Mouse (Mus musculus): ENCODE results near the gene Shc1. TPM values are rescaled to one million over a fixed set of nuclear protein-coding genes. Genes with fewer than 3 reads are reported as not detected.

Shc1 gene
- total and polyA plus RNA-seq, 3 experiments = 49.2 to 79.8 TPM; not detected in 1

- Histone ChIP-seq H3K79me2 (ENCODE audit: control insufficient read depth, insufficient read depth, low read length, poor library complexity) (no peaks in the 10 kb centered on the region), H3K9me3 (replicated peaks; ENCODE audit: insufficient read depth, low read length) (no peaks in the 10 kb centered on the region), H3K9ac (ENCODE audit: control insufficient read depth, low read depth, low read length, poor library complexity, severe bottlenecking) (no peak overlapping the region), H3K4me1 (ENCODE audit: control insufficient read depth in 1 of 2, insufficient read depth in 2 of 2, low read length in 2 of 2) (no peaks in the 10 kb centered on the region), H3K36me3 (ENCODE audit: control insufficient read depth in 1 of 2, insufficient read depth in 2 of 2, low read length in 2 of 2) (no peaks in the 10 kb centered on the region), H3K27ac (ENCODE audit: control insufficient read depth, low read depth, low read length) (no peak overlapping the region), H3K27me3 (ENCODE audit: control insufficient read depth in 1 of 2, insufficient read depth in 2 of 2, low read length in 2 of 2) (no peaks in the 10 kb centered on the region), H3K4me3 (ENCODE audit: control insufficient read depth in 1 of 2, insufficient read depth in 1 of 2, low read depth in 2 of 2, low read length in 2 of 2) (no peak overlapping the region)
- TF ChIP-seq EP300 (IDR thresholded peaks at IDR 0.05; ENCODE audit: low read depth in 1 of 2, low read length in 2 of 2) = no peak
- TF ChIP-seq ZKSCAN1 (IDR thresholded peaks at IDR 0.05; ENCODE audit: low read depth, low read length) = no peak
- TF ChIP-seq CTCF (IDR thresholded peaks at IDR 0.05 in 2 of 3, conservative IDR thresholded peaks at IDR 0.05 in 1 of 3; ENCODE audit: control insufficient read depth in 1 of 3, insufficient read depth in 1 of 3, low read depth in 2 of 3, low read length in 3 of 3, poor library complexity in 1 of 3, severe bottlenecking in 1 of 3) = no peak
- no peak for TF ChIP-seq UBTF (IDR thresholded peaks at IDR 0.05; ENCODE audit: borderline replicate concordance, insufficient read depth, low read depth, low read length)
- no peak for TF ChIP-seq RCOR1 (IDR thresholded peaks at IDR 0.05; ENCODE audit: low read depth, low read length)
- TF ChIP-seq MAX (IDR thresholded peaks at IDR 0.05; ENCODE audit: low read length) = no peak
- TF ChIP-seq POLR2AphosphoS2 (IDR thresholded peaks at IDR 0.05; ENCODE audit: low read length) = no peak
- no peak for TF ChIP-seq MAFK (IDR thresholded peaks at IDR 0.05; ENCODE audit: borderline replicate concordance, low read depth, low read length)
- TF ChIP-seq ELF1 (IDR thresholded peaks at IDR 0.05; ENCODE audit: low read depth, low read length) = no peak
- no peak for TF ChIP-seq MXI1 (IDR thresholded peaks at IDR 0.05; ENCODE audit: low read depth, low read length)
- TF ChIP-seq MEF2A (IDR thresholded peaks at IDR 0.05; ENCODE audit: extremely low read depth, insufficient replicate concordance, low read depth, low read length, poor library complexity, severe bottlenecking) = no peak
- TF ChIP-seq USF2 (IDR thresholded peaks at IDR 0.05; ENCODE audit: borderline replicate concordance in 1 of 2, insufficient read depth in 1 of 2, low read depth in 1 of 2, low read length in 2 of 2) = no peak
- TF ChIP-seq POLR2A (IDR thresholded peaks at IDR 0.05; ENCODE audit: control insufficient read depth in 1 of 2, insufficient read depth in 1 of 2, low read depth in 1 of 2, low read length in 2 of 2, poor library complexity in 1 of 2) = no peak
- TF ChIP-seq GABPA (IDR thresholded peaks at IDR 0.05; ENCODE audit: low read depth, low read length) = no peak
- no peak for TF ChIP-seq NRF1 (IDR thresholded peaks at IDR 0.05; ENCODE audit: insufficient read depth, low read depth, low read length, poor library complexity, severe bottlenecking)
- no peak for TF ChIP-seq MAZ (IDR thresholded peaks at IDR 0.05; ENCODE audit: low read depth, low read length)
- no peak for TF ChIP-seq NELFE (IDR thresholded peaks at IDR 0.05; ENCODE audit: low read depth, low read length)
- TF ChIP-seq MYC (IDR thresholded peaks at IDR 0.05; ENCODE audit: low read depth, low read length) = no peak
- DNase-seq (ENCODE audit: low read depth, low spot score) = no peak
These were observed 60.8 kb downstream of the Shc1 start for GRCm38 (mm10) chr3:89479055-89479454.

Other genes starting within 250 kb of the Shc1 start
- gene Scamp3, start 241.0 kb upstream of the Shc1 start, total RNA-seq (2012; rRNA removed) = 78.1 and 101 TPM in 2 replicates
- gene Scamp3, start 241.0 kb upstream of the Shc1 start, polyA plus RNA-seq (2012; ENCODE audit: insufficient read depth in 1 of 2, insufficient read length in 2 of 2, low read depth in 1 of 2, low replicate concordance in 2 of 2, missing spikeins in 1 of 2) = 100 to 1,000 TPM in 1 of 2 experiments, not detected in 1; 287 TPM
- gene Fam189b, start 235.3 kb upstream of the Shc1 start, total RNA-seq (2012; rRNA removed) = 6.2 and 7.0 TPM in 2 replicates
- 10 to 100 TPM in 1 of 2 experiments, not detected in 1; 35.3 TPM for gene Fam189b, start 235.3 kb upstream of the Shc1 start, polyA plus RNA-seq (2012; ENCODE audit: insufficient read depth in 1 of 2, insufficient read length in 2 of 2, low read depth in 1 of 2, low replicate concordance in 2 of 2, missing spikeins in 1 of 2)
- gene Gba, start 215.5 kb upstream of the Shc1 start, total RNA-seq (2012; rRNA removed) = 42.8 and 49.1 TPM in 2 replicates
- 10 to 100 TPM in 1 of 2 experiments, not detected in 1; 55.0 TPM for gene Gba, start 215.5 kb upstream of the Shc1 start, polyA plus RNA-seq (2012; ENCODE audit: insufficient read depth in 1 of 2, insufficient read length in 2 of 2, low read depth in 1 of 2, low replicate concordance in 2 of 2, missing spikeins in 1 of 2)
- gene Thbs3, start 203.3 kb upstream of the Shc1 start, total RNA-seq (2012; rRNA removed) = 1.8 and 3.4 TPM in 2 replicates
- 1 to 10 TPM in 1 of 2 experiments, not detected in 1; 4.9 TPM for gene Thbs3, start 203.3 kb upstream of the Shc1 start, polyA plus RNA-seq (2012; ENCODE audit: insufficient read depth in 1 of 2, insufficient read length in 2 of 2, low read depth in 1 of 2, low replicate concordance in 2 of 2, missing spikeins in 1 of 2)
- gene Mtx1, start 191.4 kb upstream of the Shc1 start, total RNA-seq (2012; rRNA removed) = 312 and 314 TPM in 2 replicates
- gene Mtx1, start 191.4 kb upstream of the Shc1 start, polyA plus RNA-seq (2012; ENCODE audit: insufficient read depth in 1 of 2, insufficient read length in 2 of 2, low read depth in 1 of 2, low replicate concordance in 2 of 2, missing spikeins in 1 of 2) = 100 to 1,000 TPM in 1 of 2 experiments, not detected in 1; 369 TPM
- gene Muc1, start 189.4 kb upstream of the Shc1 start, total RNA-seq (2012; rRNA removed) = 0.04 and 0.13 TPM in 2 replicates
- gene Muc1, start 189.4 kb upstream of the Shc1 start, polyA plus RNA-seq (2012; ENCODE audit: insufficient read depth in 1 of 2, insufficient read length in 2 of 2, low read depth in 1 of 2, low replicate concordance in 2 of 2, missing spikeins in 1 of 2) = 1 to 10 TPM in 1 of 2 experiments, not detected in 1; 1.1 TPM
- 171 and 180 TPM in 2 replicates for gene Krtcap2, start 172.5 kb upstream of the Shc1 start, total RNA-seq (2012; rRNA removed)
- 100 to 1,000 TPM in 1 of 2 experiments, not detected in 1; 497 TPM for gene Krtcap2, start 172.5 kb upstream of the Shc1 start, polyA plus RNA-seq (2012; ENCODE audit: insufficient read depth in 1 of 2, insufficient read length in 2 of 2, low read depth in 1 of 2, low replicate concordance in 2 of 2, missing spikeins in 1 of 2)
- gene Trim46, start 172.1 kb upstream of the Shc1 start, total RNA-seq (2012; rRNA removed) = 2.4 and 3.3 TPM in 2 replicates
- 1 to 10 TPM in 1 of 2 experiments, not detected in 1; 7.7 TPM for gene Trim46, start 172.1 kb upstream of the Shc1 start, polyA plus RNA-seq (2012; ENCODE audit: insufficient read depth in 1 of 2, insufficient read length in 2 of 2, low read depth in 1 of 2, low replicate concordance in 2 of 2, missing spikeins in 1 of 2)
- gene Dpm3, start 159.1 kb upstream of the Shc1 start, total RNA-seq (2012; rRNA removed) = 246 and 271 TPM in 2 replicates
- 100 to 1,000 TPM in 1 of 2 experiments, not detected in 1; 237 TPM for gene Dpm3, start 159.1 kb upstream of the Shc1 start, polyA plus RNA-seq (2012; ENCODE audit: insufficient read depth in 1 of 2, insufficient read length in 2 of 2, low read depth in 1 of 2, low replicate concordance in 2 of 2, missing spikeins in 1 of 2)
- gene Slc50a1, start 147.9 kb upstream of the Shc1 start, total RNA-seq (2012; rRNA removed) = 17.2 and 22.5 TPM in 2 replicates
- 10 to 100 TPM in 1 of 2 experiments, not detected in 1; 45.9 TPM for gene Slc50a1, start 147.9 kb upstream of the Shc1 start, polyA plus RNA-seq (2012; ENCODE audit: insufficient read depth in 1 of 2, insufficient read length in 2 of 2, low read depth in 1 of 2, low replicate concordance in 2 of 2, missing spikeins in 1 of 2)
- not detected in 2 replicates for gene Efna1, start 137.3 kb upstream of the Shc1 start, total RNA-seq (2012; rRNA removed)
- gene Efna1, start 137.3 kb upstream of the Shc1 start, polyA plus RNA-seq (2012; ENCODE audit: insufficient read depth in 1 of 2, insufficient read length in 2 of 2, low read depth in 1 of 2, low replicate concordance in 2 of 2, missing spikeins in 1 of 2) = not detected
- 0.54 and 0.78 TPM in 2 replicates for gene Efna3, start 95.5 kb upstream of the Shc1 start, total RNA-seq (2012; rRNA removed)
- 1 to 10 TPM in 1 of 2 experiments, not detected in 1; 1.2 TPM for gene Efna3, start 95.5 kb upstream of the Shc1 start, polyA plus RNA-seq (2012; ENCODE audit: insufficient read depth in 1 of 2, insufficient read length in 2 of 2, low read depth in 1 of 2, low replicate concordance in 2 of 2, missing spikeins in 1 of 2)
- 1.4 and 1.9 TPM in 2 replicates for gene Efna4, start 80.4 kb upstream of the Shc1 start, total RNA-seq (2012; rRNA removed)
- gene Efna4, start 80.4 kb upstream of the Shc1 start, polyA plus RNA-seq (2012; ENCODE audit: insufficient read depth in 1 of 2, insufficient read length in 2 of 2, low read depth in 1 of 2, low replicate concordance in 2 of 2, missing spikeins in 1 of 2) = 1 to 10 TPM in 1 of 2 experiments, not detected in 1; 4.5 TPM
- gene Adam15, start 68.4 kb upstream of the Shc1 start, total RNA-seq (2012; rRNA removed) = 15.3 and 16.9 TPM in 2 replicates
- 10 to 100 TPM in 1 of 2 experiments, not detected in 1; 43.2 TPM for gene Adam15, start 68.4 kb upstream of the Shc1 start, polyA plus RNA-seq (2012; ENCODE audit: insufficient read depth in 1 of 2, insufficient read length in 2 of 2, low read depth in 1 of 2, low replicate concordance in 2 of 2, missing spikeins in 1 of 2)
- gene Dcst2, start 56.5 kb upstream of the Shc1 start, total RNA-seq (2012; rRNA removed) = not detected in 2 replicates
- under 1 TPM in 1 of 2 experiments, not detected in 1; 0.06 TPM for gene Dcst2, start 56.5 kb upstream of the Shc1 start, polyA plus RNA-seq (2012; ENCODE audit: insufficient read depth in 1 of 2, insufficient read length in 2 of 2, low read depth in 1 of 2, low replicate concordance in 2 of 2, missing spikeins in 1 of 2)
- gene Dcst1, start 53.2 kb upstream of the Shc1 start, total RNA-seq (2012; rRNA removed) = 0.08 TPM in 1 of 2 replicates, not detected in the other
- under 1 TPM in 1 of 2 experiments, not detected in 1; 0.29 TPM for gene Dcst1, start 53.2 kb upstream of the Shc1 start, polyA plus RNA-seq (2012; ENCODE audit: insufficient read depth in 1 of 2, insufficient read length in 2 of 2, low read depth in 1 of 2, low replicate concordance in 2 of 2, missing spikeins in 1 of 2)
- gene Zbtb7b, start 23.7 kb upstream of the Shc1 start, total RNA-seq (2012; rRNA removed) = 8.1 and 8.5 TPM in 2 replicates
- gene Zbtb7b, start 23.7 kb upstream of the Shc1 start, polyA plus RNA-seq (2012; ENCODE audit: insufficient read depth in 1 of 2, insufficient read length in 2 of 2, low read depth in 1 of 2, low replicate concordance in 2 of 2, missing spikeins in 1 of 2) = 10 to 100 TPM in 1 of 2 experiments, not detected in 1; 20.1 TPM
- gene Lenep, start 15.7 kb upstream of the Shc1 start, total RNA-seq (2012; rRNA removed) = not detected in 2 replicates
- not detected for gene Lenep, start 15.7 kb upstream of the Shc1 start, polyA plus RNA-seq (2012; ENCODE audit: insufficient read depth in 1 of 2, insufficient read length in 2 of 2, low read depth in 1 of 2, low replicate concordance in 2 of 2, missing spikeins in 1 of 2)
- gene Flad1, start 6.6 kb upstream of the Shc1 start, total RNA-seq (2012; rRNA removed) = 38.0 and 42.9 TPM in 2 replicates
- gene Flad1, start 6.6 kb upstream of the Shc1 start, polyA plus RNA-seq (2012; ENCODE audit: insufficient read depth in 1 of 2, insufficient read length in 2 of 2, low read depth in 1 of 2, low replicate concordance in 2 of 2, missing spikeins in 1 of 2) = 10 to 100 TPM in 1 of 2 experiments, not detected in 1; 54.2 TPM
- 271 and 292 TPM in 2 replicates for gene Cks1b, start 60 bp upstream of the Shc1 start, total RNA-seq (2012; rRNA removed)
- 100 to 1,000 TPM; 177 to 438 TPM for gene Cks1b, start 60 bp upstream of the Shc1 start, polyA plus RNA-seq (2012; ENCODE audit: insufficient read depth in 1 of 2, insufficient read length in 2 of 2, low read depth in 1 of 2, low replicate concordance in 2 of 2, missing spikeins in 1 of 2)
- 50.8 and 61.1 TPM in 2 replicates for gene Pygo2, start 11.8 kb downstream of the Shc1 start, total RNA-seq (2012; rRNA removed)
- gene Pygo2, start 11.8 kb downstream of the Shc1 start, polyA plus RNA-seq (2012; ENCODE audit: insufficient read depth in 1 of 2, insufficient read length in 2 of 2, low read depth in 1 of 2, low replicate concordance in 2 of 2, missing spikeins in 1 of 2) = 10 to 100 TPM in 1 of 2 experiments, not detected in 1; 50.3 TPM
- 4.8 and 7.6 TPM in 2 replicates for gene Pbxip1, start 18.3 kb downstream of the Shc1 start, total RNA-seq (2012; rRNA removed)
- 10 to 100 TPM in 1 of 2 experiments, not detected in 1; 10.7 TPM for gene Pbxip1, start 18.3 kb downstream of the Shc1 start, polyA plus RNA-seq (2012; ENCODE audit: insufficient read depth in 1 of 2, insufficient read length in 2 of 2, low read depth in 1 of 2, low replicate concordance in 2 of 2, missing spikeins in 1 of 2)
- gene Pmvk, start 36.1 kb downstream of the Shc1 start, total RNA-seq (2012; rRNA removed) = 53.6 and 63.6 TPM in 2 replicates
- gene Pmvk, start 36.1 kb downstream of the Shc1 start, polyA plus RNA-seq (2012; ENCODE audit: insufficient read depth in 1 of 2, insufficient read length in 2 of 2, low read depth in 1 of 2, low replicate concordance in 2 of 2, missing spikeins in 1 of 2) = 10 to 100 TPM in 1 of 2 experiments, not detected in 1; 75.7 TPM
- not detected in 2 replicates for gene Kcnn3, start 101.7 kb downstream of the Shc1 start, total RNA-seq (2012; rRNA removed)
- under 1 TPM in 1 of 2 experiments, not detected in 1; 0.04 TPM for gene Kcnn3, start 101.7 kb downstream of the Shc1 start, polyA plus RNA-seq (2012; ENCODE audit: insufficient read depth in 1 of 2, insufficient read length in 2 of 2, low read depth in 1 of 2, low replicate concordance in 2 of 2, missing spikeins in 1 of 2)

Data from MEL (cell line).